Mouse (Mus musculus): ENCODE measurements around the gene Dnajc12. TPM values are rescaled to one million over a fixed set of nuclear protein-coding genes. Genes with fewer than 3 reads are reported as not detected.
"Not testable (repeated sequence)": the region's sequence is repeated elsewhere in the genome, so short reads cannot be mapped to it uniquely, and the experiment has no call there.

The Dnajc12 gene
- total RNA-seq, 2 experiments from 2014 or later = 7.8 to 8.7 TPM

- intact Hi-C loops (cut with DNase I) = loop anchor here (2.0 to 10.0 kb wide), 3 partner anchors 28 to 116 kb away; no protein-coding TSS in a partner anchor
- peak; percentile 40 to 60 for DNase-seq
Measured at GRCm38 (mm10) chr10:63428243-63429022, 46.2 kb downstream of the Dnajc12 start.

GRCm38 (mm10) chr10:63429023-63429340 is 46.7 kb downstream of the Dnajc12 start:
- DNase-seq = no peak
- intact Hi-C loops (cut with DNase I) = loop anchor here (2.0 to 10.0 kb wide), 3 partner anchors 28 to 116 kb away; no protein-coding TSS in a partner anchor

- intact Hi-C loops (cut with DNase I) = loop anchor here (2.0 to 10.0 kb wide), 3 partner anchors 27 to 115 kb away; no protein-coding TSS in a partner anchor
Measured at GRCm38 (mm10) chr10:63429380-63429779, 47.1 kb downstream of the Dnajc12 start.

GRCm38 (mm10) chr10:63429785-63430305 is 47.6 kb downstream of the Dnajc12 start, which contains the start of gene Ctnna3:
Ctnna3 (plus strand) TSS chr10:63430098.
- intact Hi-C loops (cut with DNase I) = loop anchor here (2.0 to 10.0 kb wide), 3 partner anchors 27 to 115 kb away; no protein-coding TSS in a partner anchor
- peak; percentile 91 for DNase-seq

More at GRCm38 (mm10) chr10:63429380-63429779, 47.1 kb downstream of the Dnajc12 start:
- peak; percentile 100 for DNase-seq

GRCm38 (mm10) chr10:63431221-63431736 is 49.0 kb downstream of the Dnajc12 start:
- intact Hi-C loops (cut with DNase I) = no loop called here
- no peak for DNase-seq

GRCm38 (mm10) chr10:63432099-63432498 is 49.9 kb downstream of the Dnajc12 start:
- intact Hi-C loops (cut with DNase I) = no loop called here
- DNase-seq = no peak

- DNase-seq = no peak
- intact Hi-C loops (cut with DNase I) = no loop called here
Measured at GRCm38 (mm10) chr10:63432887-63433286, 50.6 kb downstream of the Dnajc12 start.

GRCm38 (mm10) chr10:63438736-63439262 is 56.6 kb downstream of the Dnajc12 start:
- intact Hi-C loops (cut with DNase I) = no loop called here
- DNase-seq = no peak

- DNase-seq = no peak
- intact Hi-C loops (cut with DNase I) = no loop called here
Measured at GRCm38 (mm10) chr10:63439694-63440228, 57.5 kb downstream of the Dnajc12 start.

- DNase-seq; intact Hi-C loops (cut with DNase I): not testable (repeated sequence)
Measured at GRCm38 (mm10) chr10:63444602-63445387, 62.6 kb downstream of the Dnajc12 start.

GRCm38 (mm10) chr10:63453926-63454325 is 71.7 kb downstream of the Dnajc12 start:
- no peak for DNase-seq
- intact Hi-C loops (cut with DNase I) = no loop called here

- intact Hi-C loops (cut with DNase I) = no loop called here
- peak; percentile 29 to 53 for DNase-seq
Measured at GRCm38 (mm10) chr10:63455110-63455878, 73.1 kb downstream of the Dnajc12 start.

- peak; percentile 61 to 65 for DNase-seq
- intact Hi-C loops (cut with DNase I) = loop anchor here (2.0 kb wide), 2 partner anchors 19 to 29 kb away; no protein-coding TSS in a partner anchor
Measured at GRCm38 (mm10) chr10:63457292-63458128, 75.3 kb downstream of the Dnajc12 start.

Other genes with a start within 250 kb of the Dnajc12 start
- gene Mypn, start 178.5 kb upstream of the Dnajc12 start, total RNA-seq (2021) = 10 to 100 TPM; 78.0 to 86.7 TPM
- gene Herc4, start 138.6 kb upstream of the Dnajc12 start, total RNA-seq (2021) = 10 to 100 TPM; 39.9 to 40.0 TPM
- 10 to 100 TPM; 12.4 to 14.2 TPM for gene Sirt1, start 739 bp upstream of the Dnajc12 start, total RNA-seq (2021)
- gene Gm7075, start 39.3 kb downstream of the Dnajc12 start, total RNA-seq (2021) = not detected
- 10 to 100 TPM; 75.4 to 79.3 TPM for gene Ctnna3, start 47.7 kb downstream of the Dnajc12 start, total RNA-seq (2021)

All from heart, postnatal 10 days (tissue).